ENCODE assay signal across 15 mouse cellular contexts in the genomic region with DNA sequence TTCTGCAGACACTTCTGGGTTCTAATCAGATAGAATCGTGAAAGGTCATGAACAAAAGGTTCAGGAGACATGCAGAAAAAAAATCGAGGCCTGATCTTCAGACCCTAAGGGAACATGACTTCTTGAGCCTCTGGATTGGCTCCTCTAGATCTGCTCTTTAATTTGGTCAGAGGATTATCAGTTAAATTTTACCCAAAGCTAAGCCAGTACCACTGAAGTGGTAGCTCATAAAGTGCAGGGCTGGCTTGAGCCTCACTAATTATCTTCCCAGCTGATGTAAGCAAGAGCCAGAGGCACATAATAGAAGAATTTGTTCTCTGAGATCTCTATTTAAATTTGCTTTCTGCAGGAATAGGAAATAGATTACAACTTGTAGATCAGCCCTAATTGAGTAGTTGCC.
"Had no signal": no experiment of that assay in that cellular context is flagged by ENCODE, and none has a peak within 500 bp of the region (broad histone marks: within the 10 kb centered on the region; RNA-seq: fewer than 3 reads in every experiment).

No protein-coding gene starts in this region.

- H3K27ac ChIP-seq: lung, embryonic 15.5 days; macrophage; midbrain, embryonic 13.5 days; midbrain, embryonic 15.5 days; neural tube, embryonic 12.5 days; stomach, embryonic 15.5 days; stomach, postnatal 0 days had no signal

- H3K27me3 ChIP-seq: lung, embryonic 15.5 days; megakaryocyte, embryonic 14.5 days; midbrain, embryonic 13.5 days; midbrain, embryonic 15.5 days; neural tube, embryonic 12.5 days; stomach, embryonic 15.5 days had no signal

- H3K36me3 ChIP-seq: lung, embryonic 15.5 days; midbrain, embryonic 13.5 days; midbrain, embryonic 15.5 days; neural tube, embryonic 12.5 days; stomach, embryonic 15.5 days had no signal

- H3K4me1 ChIP-seq: lung, embryonic 15.5 days; midbrain, embryonic 15.5 days; neural tube, embryonic 12.5 days; stomach, embryonic 15.5 days had no signal

- DNase-seq: lung, adult 2 months; lung, postnatal 14 days; lung, postnatal 36 days; right cerebral cortex, postnatal 14 days; thymus, adult 2 months; thymus, postnatal 25 days; thymus, postnatal 4 days had no signal

- H3K4me3 ChIP-seq: lung, embryonic 15.5 days; megakaryocyte, embryonic 14.5 days; midbrain, embryonic 13.5 days; midbrain, embryonic 15.5 days; neural tube, embryonic 12.5 days; stomach, embryonic 15.5 days had no signal
